Mouse (Mus musculus) ES-E14 (cell line): ENCODE data around the gene Ss18l2.

ENCODE experiments used
- CHD2 ChIP-seq: IDR thresholded peaks from 2 replicates; pipeline ENCODE4 v1.6.1; 2014; ENCODE audit warnings: mild to moderate bottlenecking, low read depth, low read length, inconsistent platforms
- ZC3H11A ChIP-seq: IDR thresholded peaks from 2 replicates; pipeline ENCODE4 v1.6.1; 2012; ENCODE audit warnings: low read depth, mild to moderate bottlenecking, inconsistent platforms, low read length, borderline replicate concordance
- ZNF384 ChIP-seq: IDR thresholded peaks from 2 replicates; pipeline ENCODE4 v1.6.1; 2012; ENCODE audit warnings: low read depth, low read length, inconsistent platforms

DNA sequence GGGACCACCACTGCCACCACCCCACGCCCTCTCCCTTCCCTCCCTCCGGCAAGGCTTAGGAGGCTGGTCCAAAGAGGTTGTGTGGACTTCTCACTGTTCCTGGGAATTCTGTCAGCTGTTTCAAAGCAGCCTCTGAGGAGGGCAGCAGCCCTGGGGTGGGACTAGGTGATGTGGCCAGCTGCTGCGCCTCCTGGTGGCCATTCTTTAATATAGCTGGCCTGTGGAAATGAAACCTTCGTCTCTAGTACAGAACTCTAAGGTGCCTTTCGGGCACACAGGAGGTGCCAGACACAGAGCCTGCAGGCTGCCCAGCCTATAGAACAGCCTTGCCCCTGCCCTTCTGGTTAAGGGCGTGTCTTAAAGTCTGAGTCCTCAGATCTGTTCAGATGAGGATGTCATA is 30.6 kb upstream of the Ss18l2 start:
- no peak for TF ChIP-seq CHD2
- no peak for TF ChIP-seq ZNF384
- TF ChIP-seq ZC3H11A = 0 out of 2 replicates have a peak, but pooled peaks have one; percentile 28
